Mouse (Mus musculus): ENCODE data around the gene Fbxo34. TPM values are rescaled to one million over a fixed set of nuclear protein-coding genes. Genes with fewer than 3 reads are reported as not detected.
"Not testable (repeated sequence)": the region's sequence is repeated elsewhere in the genome, so short reads cannot be mapped to it uniquely, and the experiment has no call there.

The Fbxo34 gene
- total RNA-seq (2015) (11.2 and 17.5 TPM in 2 replicates), total RNA-seq (2017) (20.7 and 21.8 TPM in 2 replicates)

- ATAC-seq (ENCODE audit: poor library complexity, severe bottlenecking): not testable (repeated sequence)
Measured at GRCm38 (mm10) chr14:47450121-47450520, at the start of gene Fbxo34. Gene Fbxo34 (plus strand): TSS chr14:47450421.

DNA sequence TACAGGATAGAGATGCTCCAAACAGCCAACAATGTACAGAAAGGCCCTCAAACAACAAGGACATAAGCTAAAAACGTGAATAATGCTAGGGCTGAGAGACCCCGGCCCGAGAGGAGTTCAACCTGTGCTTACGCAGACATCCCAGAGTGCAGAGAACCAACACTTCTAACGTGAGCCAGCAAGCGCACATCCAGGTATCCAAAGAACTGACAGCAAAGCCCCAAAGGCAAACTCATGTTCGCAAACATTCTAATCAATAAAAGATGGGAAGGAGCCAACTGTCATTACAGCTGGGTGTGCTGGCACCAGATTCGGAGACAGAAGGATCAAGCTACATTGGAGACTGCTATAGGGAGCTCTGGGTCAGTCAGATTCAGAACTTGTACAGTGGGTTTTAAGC lies 47.5 kb upstream of the Fbxo34 start:
- no peak for ATAC-seq (ENCODE audit: poor library complexity, severe bottlenecking)

DNA sequence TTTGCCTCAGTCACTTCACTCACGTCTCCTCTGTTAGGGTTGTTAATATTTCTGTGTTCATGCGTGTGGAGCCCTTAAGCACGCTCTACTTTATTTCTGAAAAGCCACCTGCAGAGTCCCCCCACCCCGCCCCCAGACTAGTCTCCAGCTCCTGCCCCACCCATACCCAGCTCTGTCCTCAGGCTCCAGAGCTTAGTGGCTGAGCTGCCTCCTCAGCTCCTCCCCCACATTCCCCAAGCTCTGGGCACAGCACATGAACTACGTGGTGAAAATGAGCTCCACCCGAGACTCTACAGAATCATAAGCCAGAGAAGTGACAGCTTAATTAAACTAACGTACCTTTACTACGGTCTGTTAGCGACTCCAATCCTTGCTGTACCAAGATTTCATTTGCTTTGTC lies 44.2 kb upstream of the Fbxo34 start:
- ATAC-seq (ENCODE audit: poor library complexity, severe bottlenecking): no peak

DNA sequence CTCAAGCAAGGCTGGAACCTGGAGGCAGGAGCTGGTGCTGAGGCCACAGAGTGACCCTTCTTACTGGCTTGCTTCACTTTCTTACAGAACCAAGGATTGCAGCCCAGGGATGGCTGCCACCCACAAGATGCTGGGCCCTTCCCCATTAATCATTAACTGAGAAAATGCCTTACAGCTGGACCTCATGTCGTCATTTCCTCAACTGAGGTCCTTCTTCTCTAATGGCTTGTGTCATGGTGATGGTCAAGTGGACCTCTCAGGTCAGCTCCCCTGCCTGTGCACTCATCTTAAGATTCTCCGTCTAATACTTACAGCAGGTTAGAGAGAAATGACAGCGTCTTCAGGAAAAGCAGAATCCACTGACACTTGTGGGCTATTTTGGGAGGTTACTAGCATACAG lies 32.9 kb upstream of the Fbxo34 start:
- ATAC-seq (ENCODE audit: poor library complexity, severe bottlenecking): peak; percentile 21; the same call in 1 of the 2 replicates

GRCm38 (mm10) chr14:47417775-47418665 lies 32.2 kb upstream of the Fbxo34 start, which contains the start of gene Dlgap5:
Gene Dlgap5 (minus strand): TSS chr14:47418407.
- ATAC-seq (ENCODE audit: poor library complexity, severe bottlenecking): peak; percentile 99

- no peak for ATAC-seq (ENCODE audit: poor library complexity, severe bottlenecking)
Measured at GRCm38 (mm10) chr14:47418666-47418991, 31.6 kb upstream of the Fbxo34 start.

DNA sequence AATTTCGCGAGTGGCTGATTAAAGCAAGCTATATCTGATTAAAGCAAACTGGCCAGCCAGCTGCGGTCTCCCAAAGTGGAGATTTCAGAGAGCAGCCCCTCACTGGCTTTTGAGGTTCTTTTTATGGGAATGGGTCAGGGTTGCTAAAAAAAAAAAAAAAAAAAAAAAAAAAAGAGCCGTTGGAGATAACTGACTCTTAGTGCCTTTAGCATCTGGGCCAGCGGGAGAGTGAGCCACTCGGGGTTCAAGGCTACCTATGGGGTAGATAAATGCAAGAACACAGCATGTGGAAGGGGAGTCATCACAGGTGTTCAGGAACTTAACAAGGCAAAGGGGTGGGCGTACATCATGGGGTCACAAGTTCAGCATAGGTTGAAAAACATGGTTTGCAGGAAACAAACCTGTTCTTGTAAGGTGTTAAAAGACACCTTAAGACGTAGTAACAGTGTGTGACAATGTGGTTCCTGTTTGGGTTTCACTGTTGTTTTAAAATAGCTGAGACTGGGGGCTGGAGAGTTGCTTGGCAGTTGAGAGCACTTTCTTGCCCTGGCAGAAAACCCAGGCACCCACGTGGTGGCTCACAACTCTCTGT lies 31.1 kb upstream of the Fbxo34 start:
- no peak for ATAC-seq (ENCODE audit: poor library complexity, severe bottlenecking)

DNA sequence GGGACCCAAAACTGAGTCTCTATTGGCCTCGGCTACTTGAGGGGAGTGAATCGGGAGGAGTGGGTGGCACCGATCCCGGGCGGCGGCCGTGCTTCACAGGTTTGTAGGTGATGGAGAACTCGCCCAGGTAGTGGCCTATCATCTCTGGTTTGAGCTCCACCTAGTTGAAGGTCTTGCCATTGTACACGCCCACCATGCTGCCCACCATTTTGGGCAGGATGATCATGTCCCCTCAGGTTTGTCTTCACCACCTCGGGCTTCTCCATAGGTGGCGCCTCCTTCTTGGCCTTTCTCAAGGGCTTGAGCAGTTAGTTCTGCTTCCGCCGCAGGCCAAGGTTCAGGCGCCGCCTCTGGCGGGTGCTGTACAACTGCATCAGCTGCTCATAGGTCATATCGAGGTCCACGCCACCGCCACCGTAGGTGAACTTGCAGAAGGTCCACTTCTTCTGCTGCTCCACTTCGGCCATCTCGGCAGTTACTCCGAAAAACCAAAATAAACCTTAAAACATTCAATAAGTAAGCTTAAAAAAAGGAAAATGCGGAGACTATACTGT lies 30.4 kb upstream of the Fbxo34 start:
- ATAC-seq (ENCODE audit: poor library complexity, severe bottlenecking): no peak

GRCm38 (mm10) chr14:47421606-47422005 lies 28.6 kb upstream of the Fbxo34 start:
- ATAC-seq (ENCODE audit: poor library complexity, severe bottlenecking): no peak

GRCm38 (mm10) chr14:47422466-47422865 lies 27.8 kb upstream of the Fbxo34 start:
- no peak for ATAC-seq (ENCODE audit: poor library complexity, severe bottlenecking)

DNA sequence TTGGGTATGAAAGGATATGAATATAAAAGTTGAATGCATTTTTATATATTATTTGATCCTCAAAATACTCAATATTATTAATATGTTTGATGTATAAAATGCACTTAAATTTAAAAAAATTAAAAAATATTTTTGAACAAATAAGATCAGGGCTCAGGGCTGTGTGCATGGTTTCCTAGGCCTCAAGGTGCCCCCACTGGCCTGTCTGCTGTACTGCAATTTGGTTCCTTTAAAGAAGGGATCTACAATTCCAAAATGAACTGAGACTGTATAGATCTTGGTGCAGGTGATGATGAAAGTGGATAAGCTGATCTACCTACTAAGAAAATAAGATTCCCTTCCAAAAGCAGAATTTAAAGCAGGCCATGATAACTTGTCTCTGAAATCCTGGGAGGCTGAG lies 17.2 kb upstream of the Fbxo34 start:
- peak; percentile 60; the same call in 1 of the 2 replicates for ATAC-seq (ENCODE audit: poor library complexity, severe bottlenecking)

- ATAC-seq (ENCODE audit: poor library complexity, severe bottlenecking): no peak
Measured at GRCm38 (mm10) chr14:47438947-47439346, 11.3 kb upstream of the Fbxo34 start.

DNA sequence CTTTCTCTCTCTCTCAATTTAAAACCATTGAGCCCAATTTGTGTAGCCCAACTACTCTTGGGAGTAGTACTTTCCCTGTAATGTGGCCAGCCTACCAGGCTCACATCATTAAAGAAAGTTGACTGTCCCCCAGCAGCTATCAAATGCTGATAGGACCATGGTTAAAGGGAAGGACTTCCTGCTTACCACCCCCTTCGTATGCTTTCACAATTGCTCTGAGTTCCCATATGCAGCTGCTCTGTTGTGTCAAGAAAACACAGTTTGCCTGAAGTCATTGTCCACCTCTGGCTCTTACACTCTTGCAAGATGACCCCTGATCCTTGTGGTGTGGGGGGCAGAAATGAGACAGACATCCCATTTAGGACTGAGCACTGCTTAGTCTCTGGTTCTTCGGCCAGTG lies 5.3 kb upstream of the Fbxo34 start:
- ATAC-seq (ENCODE audit: poor library complexity, severe bottlenecking): 0 out of 2 replicates have a peak, but pooled peaks have one; percentile 38

GRCm38 (mm10) chr14:47445331-47446095 lies 4.7 kb upstream of the Fbxo34 start:
- ATAC-seq (ENCODE audit: poor library complexity, severe bottlenecking): no peak

DNA sequence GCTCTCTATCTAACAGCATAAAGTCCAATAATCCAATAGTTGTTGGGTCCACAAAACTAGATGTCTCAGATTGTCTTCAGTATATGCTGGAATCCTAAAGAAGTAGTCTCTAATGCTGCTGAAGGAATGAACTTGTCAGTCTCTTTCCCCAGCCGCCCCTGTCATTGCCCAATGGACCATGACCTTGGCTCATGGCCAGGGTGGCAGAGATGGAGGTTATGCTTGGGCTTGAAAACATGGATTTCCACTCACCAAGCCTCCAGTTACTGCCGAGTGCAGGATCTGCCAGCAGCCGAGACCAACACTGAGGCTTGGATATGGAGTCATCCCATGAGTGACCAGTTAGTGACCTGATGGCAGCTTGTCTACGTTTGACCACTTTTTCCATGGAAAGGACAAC lies 9.3 kb downstream of the Fbxo34 start:
- ATAC-seq (ENCODE audit: poor library complexity, severe bottlenecking): no peak

DNA sequence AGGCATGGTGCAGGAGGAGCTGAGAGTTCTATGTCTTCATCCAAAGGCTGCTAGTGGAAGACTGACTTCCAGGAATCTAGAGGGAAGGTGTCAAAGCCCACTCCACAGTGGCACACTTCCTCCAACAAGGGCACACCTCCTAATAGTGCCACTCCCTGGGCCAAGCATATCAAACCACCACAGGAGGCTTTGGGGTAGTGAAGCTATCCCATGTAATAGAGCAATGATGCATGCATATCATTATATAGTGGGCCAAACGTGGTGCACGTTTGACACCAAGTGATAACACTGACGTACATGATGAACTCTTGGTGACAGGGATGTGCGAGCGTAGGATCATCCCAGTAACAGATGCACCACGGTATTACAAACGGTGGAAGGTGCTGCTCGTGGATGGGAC lies 11.8 kb downstream of the Fbxo34 start:
- no peak for ATAC-seq (ENCODE audit: poor library complexity, severe bottlenecking)

- no peak for ATAC-seq (ENCODE audit: poor library complexity, severe bottlenecking)
Measured at GRCm38 (mm10) chr14:47462453-47462852, 12.2 kb downstream of the Fbxo34 start.

GRCm38 (mm10) chr14:47462877-47463460 lies 12.7 kb downstream of the Fbxo34 start:
- no peak for ATAC-seq (ENCODE audit: poor library complexity, severe bottlenecking)

- ATAC-seq (ENCODE audit: poor library complexity, severe bottlenecking): no peak
Measured at GRCm38 (mm10) chr14:47464426-47464825, 14.2 kb downstream of the Fbxo34 start.

DNA sequence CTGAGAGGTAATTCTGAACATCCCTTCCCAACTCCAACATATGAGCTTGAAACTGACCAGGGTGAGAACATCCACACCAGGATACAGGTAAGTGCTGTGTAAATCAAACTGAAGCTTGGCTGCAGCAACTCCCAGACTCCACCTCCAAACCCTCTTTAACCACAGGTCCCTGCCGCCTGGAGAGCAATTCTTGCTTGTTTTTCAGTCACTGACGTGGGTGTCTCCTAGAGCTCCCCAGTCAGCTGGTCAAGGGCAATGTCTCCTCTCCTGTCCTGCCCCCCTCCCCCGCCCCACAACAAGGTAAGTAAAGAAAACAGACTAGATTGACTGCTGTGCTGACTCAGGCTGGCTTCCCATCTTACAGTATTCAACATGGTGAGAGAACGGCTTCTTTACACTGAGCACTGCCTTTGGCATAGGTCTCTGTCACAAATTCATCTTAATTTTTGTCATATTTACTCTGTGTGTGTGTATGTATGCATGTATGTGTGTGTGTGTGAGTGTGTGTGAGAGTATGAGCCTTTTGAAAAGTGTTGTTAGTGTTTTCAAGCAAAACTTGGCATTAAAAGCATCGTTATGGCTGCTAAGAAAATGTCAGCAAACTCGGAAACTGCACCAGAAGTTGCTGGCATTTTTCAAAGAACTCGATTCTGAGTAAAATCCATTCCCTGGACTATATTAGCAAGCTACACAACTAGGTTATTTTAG lies 15.4 kb downstream of the Fbxo34 start:
- ATAC-seq (ENCODE audit: poor library complexity, severe bottlenecking): no peak

Data from megakaryocyte, adult 5-6 weeks (primary cell).